Mouse (Mus musculus) liver, adult 2 months (tissue): ENCODE measurements around the gene D7Ertd443e. TPM values are rescaled to one million over a fixed set of nuclear protein-coding genes. Genes with fewer than 3 reads are reported as not detected.

ENCODE experiments used
- DNase-seq: peaks from one replicate; pipeline ENCODE4 v3.0.0-alpha.2; 2011; ENCODE audit warnings: low read depth, low spot score; ENCODE audit errors: extremely low read depth
- H3K27ac ChIP-seq: fragments of 200-500 bp; replicated peaks from 2 replicates; pipeline ENCODE4 v1.5.1; 2012; ENCODE audit warnings: low read depth, mild to moderate bottlenecking, control low read depth, inconsistent platforms, low read length; ENCODE audit not compliant: insufficient read depth
- H3K27me3 ChIP-seq: fragments of 200-500 bp; 2 replicates; pipeline ENCODE4 v1.6.1; 2012; ENCODE audit warnings: mild to moderate bottlenecking, moderate library complexity, low read length, inconsistent platforms; ENCODE audit not compliant: control insufficient read depth, insufficient read depth
- H3K36me3 ChIP-seq: fragments of 200-500 bp; 2 replicates; pipeline ENCODE4 v1.6.1; 2012; ENCODE audit warnings: low read length, inconsistent platforms; ENCODE audit not compliant: control insufficient read depth, insufficient read depth
- H3K4me1 ChIP-seq: fragments of 200-500 bp; 2 replicates; pipeline ENCODE4 v1.6.1; 2011; ENCODE audit warnings: low read length; ENCODE audit not compliant: control insufficient read depth, insufficient read depth
- H3K4me3 ChIP-seq: fragments of 200-500 bp; 2 replicates; pipeline ENCODE4 v1.5.1; 2011; ENCODE audit warnings: low read depth, mild to moderate bottlenecking, control low read depth, low read length, moderate library complexity; ENCODE audit not compliant: insufficient read depth
- H3K79me2 ChIP-seq: fragments of 200-500 bp; 2 replicates; pipeline ENCODE4 v1.6.1; 2012; ENCODE audit warnings: inconsistent platforms, mild to moderate bottlenecking, low read length, moderate library complexity; ENCODE audit not compliant: control insufficient read depth, insufficient read depth
- H3K9ac ChIP-seq: fragments of 200-500 bp; 2 replicates; pipeline ENCODE4 v1.6.1; 2012; ENCODE audit warnings: low read depth, mild to moderate bottlenecking, control low read depth, inconsistent platforms, low read length
- CTCF ChIP-seq: fragments of 200-500 bp; IDR thresholded peaks from 2 replicates; pipeline ENCODE4 v1.5.1; 2011; ENCODE audit warnings: low read depth, low read length, control low read depth
- POLR2A ChIP-seq: fragments of 200-500 bp; IDR thresholded peaks from 2 replicates; pipeline ENCODE4 v1.6.1; 2011; ENCODE audit warnings: low read length, control low read depth; ENCODE audit not compliant: insufficient read depth; ENCODE audit errors: extremely low read depth
- WGBS: fragments of 180-500 bp; shearing (Covaris S2); methylation state at CpG from one replicate; pipeline ENCODE4 v1.1.7; 2018; 5-methylcytosine and 5-hydroxymethylcytosine counted together
- polyA plus RNA-seq: library from polyadenylated mRNA; depleted of rRNA; stranded (reverse); fragments of >200 nt; gene quantifications from 2 replicates; pipeline ENCODE4 v1.2.3, GENCODE M21; 2012; rRNA removed
- total RNA-seq: library from RNA; depleted of rRNA; stranded (reverse); fragments of >200 nt; gene quantifications from 2 replicates; pipeline ENCODE4 v1.2.3, GENCODE M21; 2014; rRNA removed

D7Ertd443e gene
- total and polyA plus RNA-seq, 2 experiments = 0.09 TPM; not detected in 1

GRCm38 (mm10) chr7:134224741-134225612 lies 160.5 kb downstream of the D7Ertd443e start:
- TF ChIP-seq POLR2A (no peak), CTCF (no peak)
- Histone ChIP-seq H3K79me2 (no peaks in the 10 kb centered on the region), H3K4me3 (peak overlapping the region; percentile 47), H3K27me3 (peaks cover 2% of the 10 kb centered on the region; the same call in 1 of the 2 replicates), H3K4me1 (0 out of 2 replicates have a peak, but pooled peaks cover 2% of the 10 kb centered on the region), H3K36me3 (no peaks in the 10 kb centered on the region), H3K27ac (no peak overlapping the region), H3K9ac (peak overlapping the region; percentile 40)
- DNase-seq = no peak
- WGBS = 2% methylated on average over 90 of the region's 90 CpGs

GRCm38 (mm10) chr7:134224421-134224740 lies 161.1 kb downstream of the D7Ertd443e start:
- Histone ChIP-seq H3K4me1 (0 out of 2 replicates have a peak, but pooled peaks cover 2% of the 10 kb centered on the region), H3K9ac (peak overlapping the region; percentile 40), H3K79me2 (no peaks in the 10 kb centered on the region), H3K27me3 (peaks cover 2% of the 10 kb centered on the region; the same call in 1 of the 2 replicates), H3K4me3 (peak overlapping the region; percentile 47), H3K36me3 (no peaks in the 10 kb centered on the region), H3K27ac (no peak overlapping the region)
- TF ChIP-seq CTCF (no peak), POLR2A (no peak)
- 1% methylated on average over 14 of the region's 14 CpGs for WGBS
- DNase-seq = no peak

- TF ChIP-seq POLR2A = no peak
- peak; percentile 82 for TF ChIP-seq CTCF
- Histone ChIP-seq H3K27me3 (peaks cover 2% of the 10 kb centered on the region; the same call in 1 of the 2 replicates), H3K27ac (no peak overlapping the region), H3K4me1 (0 out of 2 replicates have a peak, but pooled peaks cover 2% of the 10 kb centered on the region), H3K4me3 (no peak overlapping the region), H3K9ac (no peak overlapping the region), H3K79me2 (no peaks in the 10 kb centered on the region), H3K36me3 (no peaks in the 10 kb centered on the region)
- peak; percentile 32 for DNase-seq
- WGBS = 22% methylated on average over 16 of the region's 16 CpGs
Measured at GRCm38 (mm10) chr7:134223444-134224161, 161.9 kb downstream of the D7Ertd443e start.

Other genes with a start within 250 kb of the D7Ertd443e start
- 0.28 and 1.9 TPM in 2 replicates for gene Adam12, start 153.5 kb downstream of the D7Ertd443e start, total RNA-seq
- gene Adam12, start 153.5 kb downstream of the D7Ertd443e start, polyA plus RNA-seq = 0.17 and 0.28 TPM in 2 replicates